Mouse (Mus musculus): ENCODE measurements around the gene Gm21679.
"Not testable (repeated sequence)": the region's sequence is repeated elsewhere in the genome, so short reads cannot be mapped to it uniquely, and the experiment has no call there.

The Gm21679 gene

DNA sequence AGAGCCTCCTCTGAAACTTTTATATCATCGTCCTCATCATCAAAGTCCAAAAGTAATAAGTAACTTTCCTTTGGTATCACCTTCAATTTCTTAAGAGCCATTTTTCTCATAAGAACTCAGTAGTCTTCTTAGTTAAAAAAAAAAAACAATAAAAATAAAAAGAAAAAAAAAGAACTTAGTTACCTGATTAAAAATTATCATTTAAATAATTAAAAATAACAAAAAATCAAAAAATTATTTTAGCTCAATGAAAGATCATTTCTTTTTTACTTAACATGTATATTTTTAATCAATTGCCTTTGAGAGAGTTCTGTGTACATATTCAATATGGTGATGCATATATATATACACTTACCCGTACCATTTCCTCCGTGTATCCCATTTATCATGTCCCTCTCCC lies at the start of gene Gm21679:
TSS of gene Gm21679 (minus strand) at position 101 of the 400 bp plus-strand sequence.
- DNase-seq, result not testable (repeated sequence)
